ENCODE assay signal across 8 mouse cellular contexts in genomic region chr19:32389001-32389871, GRCm38 (mm10). TPM values are rescaled to one million over a fixed set of nuclear protein-coding genes. Genes with fewer than 3 reads are reported as not detected.
DNase-seq lines count a peak whose midpoint lies in the region; ATAC-seq lines count a peak whose summit lies in the region.

Gene Sgms1, minus strand, starts transcription at chr19:32389714.

- no peaks in the 10 kb centered on the region for H3K9me3 ChIP-seq in heart, embryonic 12.5 days (replicated peaks)
- H3K9me3 ChIP-seq in kidney, embryonic 16.5 days (ENCODE audit: low read length), result no peaks in the 10 kb centered on the region
- H3K9me3 ChIP-seq in liver, embryonic 11.5 days (ENCODE audit: control insufficient read depth, low read length), result no peaks in the 10 kb centered on the region; the same call in 1 of the 2 replicates

- H3K27ac ChIP-seq in heart, embryonic 12.5 days (ENCODE audit: poor library complexity, severe bottlenecking), result peak within 1 kb of the TSS; percentile 93
- H3K27ac ChIP-seq in kidney, embryonic 16.5 days (ENCODE audit: low read length), result peak within 1 kb of the TSS; percentile 93
- peak within 1 kb of the TSS; percentile 83 for H3K27ac ChIP-seq in liver, embryonic 11.5 days (ENCODE audit: low read depth, low read length)

- H3K4me1 ChIP-seq in heart, embryonic 12.5 days (replicated peaks), result peaks cover 27% of the 10 kb centered on the region
- peaks cover 33% of the 10 kb centered on the region for H3K4me1 ChIP-seq in kidney, embryonic 16.5 days (ENCODE audit: insufficient read depth, low read length)
- H3K4me1 ChIP-seq in liver, embryonic 11.5 days (replicated peaks; ENCODE audit: control insufficient read depth, insufficient read depth, low read length), result peaks cover 20% of the 10 kb centered on the region

- H3K36me3 ChIP-seq in heart, embryonic 12.5 days, result peaks cover 3% of the 10 kb centered on the region
- H3K36me3 ChIP-seq in kidney, embryonic 16.5 days (ENCODE audit: insufficient read depth, low read length), result no peaks in the 10 kb centered on the region
- H3K36me3 ChIP-seq in liver, embryonic 11.5 days (ENCODE audit: control insufficient read depth, insufficient read depth, low read length), result no peaks in the 10 kb centered on the region
- no peaks in the 10 kb centered on the region for H3K36me3 ChIP-seq in splenic B cell, adult 2 months (ENCODE audit: control insufficient read depth, insufficient read depth, low read length, poor library complexity, severe bottlenecking)

- under 1% methylated on average over 68 of the region's 68 CpGs for WGBS in heart, embryonic 12.5 days
- under 1% methylated on average over 66 of the region's 68 CpGs for WGBS in kidney, embryonic 16.5 days
- WGBS in liver, embryonic 11.5 days, result under 1% methylated on average over 67 of the region's 68 CpGs

- ATAC-seq in erythroid progenitor cell, adult 5-6 weeks (replicated peaks; ENCODE audit: low FRiP score, poor library complexity, severe bottlenecking), result no peak
- peak; percentile 94 for ATAC-seq in heart, embryonic 12.5 days (ENCODE audit: insufficient number of reproducible peaks, low FRiP score)
- ATAC-seq in kidney, embryonic 16.5 days (ENCODE audit: low FRiP score, low TSS enrichment), result peak; percentile 96
- ATAC-seq in liver, embryonic 11.5 days (replicated peaks; ENCODE audit: low FRiP score), result peak; percentile 90

- peak; percentile 87 for DNase-seq in CD4-positive, CD25-positive, alpha-beta regulatory T cell, adult 2 months (ENCODE audit: low read depth, low spot score)
- DNase-seq in brain, embryonic 18.5 days (ENCODE audit: low read depth, low spot score), result peak; percentile 79
- DNase-seq in liver, embryonic 11.5 days (ENCODE audit: low spot score), result peak; percentile 91
- DNase-seq in naive thymus-derived CD4-positive, alpha-beta T cell, adult 2 months (ENCODE audit: low read depth), result peak; percentile 84
- peak; percentile 77 for DNase-seq in splenic B cell, adult 2 months (ENCODE audit: low read depth, low spot score)

- no peaks in the 10 kb centered on the region for H3K27me3 ChIP-seq in heart, embryonic 12.5 days (replicated peaks)
- H3K27me3 ChIP-seq in kidney, embryonic 16.5 days (ENCODE audit: insufficient read depth, low read length), result no peaks in the 10 kb centered on the region
- peaks cover 3% of the 10 kb centered on the region; the same call in 1 of the 2 replicates for H3K27me3 ChIP-seq in liver, embryonic 11.5 days (replicated peaks; ENCODE audit: control insufficient read depth, insufficient read depth, low read length)
- H3K27me3 ChIP-seq in splenic B cell, adult 2 months (ENCODE audit: control insufficient read depth, insufficient read depth, low read length, poor library complexity, severe bottlenecking), result no peaks in the 10 kb centered on the region

- H3K9ac ChIP-seq in heart, embryonic 12.5 days, result peak within 1 kb of the TSS; percentile 83
- peak within 1 kb of the TSS; percentile 92 for H3K9ac ChIP-seq in kidney, embryonic 16.5 days (replicated peaks; ENCODE audit: low read length)
- peak within 1 kb of the TSS; percentile 86 for H3K9ac ChIP-seq in liver, embryonic 11.5 days (ENCODE audit: low read depth, low read length)

- peak within 1 kb of the TSS; percentile 90 for H3K4me2 ChIP-seq in heart, embryonic 12.5 days
- H3K4me2 ChIP-seq in kidney, embryonic 16.5 days (replicated peaks; ENCODE audit: low read depth, low read length), result peak within 1 kb of the TSS; percentile 96
- peak within 1 kb of the TSS; percentile 99 for H3K4me2 ChIP-seq in liver, embryonic 11.5 days

- peak within 1 kb of the TSS; percentile 80 for H3K4me3 ChIP-seq in heart, embryonic 12.5 days
- H3K4me3 ChIP-seq in kidney, embryonic 16.5 days (ENCODE audit: low read length), result peak within 1 kb of the TSS; percentile 91
- H3K4me3 ChIP-seq in liver, embryonic 11.5 days (ENCODE audit: low read depth, low read length), result peak within 1 kb of the TSS; percentile 80

RNA-seq across cellular contexts. Expression of gene Sgms1, which starts in this region (rescaled TPM):
- total RNA-seq in erythroid progenitor cell, adult 5-6 weeks (2015; ENCODE audit: low replicate concordance), result 101 and 157 TPM in 2 replicates
- total RNA-seq in erythroid progenitor cell, adult 5-6 weeks (2017; ENCODE audit: low replicate concordance), result 108 and 137 TPM in 2 replicates
- polyA plus RNA-seq in heart, embryonic 12.5 days (2016; fragmentation: Nextera tagmentation; extraction: Ambion mirVana), result 45.0 and 49.9 TPM in 2 replicates
- polyA plus RNA-seq in kidney, embryonic 16.5 days (2015; fragmentation: Nextera tagmentation; extraction: Ambion mirVana), result 59.5 and 65.5 TPM in 2 replicates
- polyA plus RNA-seq in liver, embryonic 11.5 days (2014; fragmentation: Nextera tagmentation; extraction: Ambion mirVana), result 31.4 and 32.0 TPM in 2 replicates
